Mouse (Mus musculus): ENCODE results near the gene Fkbp14. TPM values are rescaled to one million over a fixed set of nuclear protein-coding genes. Genes with fewer than 3 reads are reported as not detected.

Gene Fkbp14
- polyA plus RNA-seq (2012), result not detected in 2 replicates

GRCm38 (mm10) chr6:54597208-54597607, at the start of gene Fkbp14:
Gene Fkbp14 (minus strand): TSS chr6:54597308.

GRCm38 (mm10) chr6:54594469-54595329, 2.4 kb downstream of the Fkbp14 start, which contains the start of gene Plekha8:
Gene Plekha8 (plus strand): TSS chr6:54595111.

GRCm38 (mm10) chr6:54565665-54566545, 31.2 kb downstream of the Fkbp14 start, which contains the start of gene Scrn1:
Gene Scrn1 (minus strand): TSS chr6:54566489.

Other genes with a start within 250 kb of the Fkbp14 start
- gene Wipf3, start 167.7 kb downstream of the Fkbp14 start, polyA plus RNA-seq (2012), result not detected in 2 replicates
- gene Scrn1, start 30.8 kb downstream of the Fkbp14 start, polyA plus RNA-seq (2012), result 0.24 and 0.40 TPM in 2 replicates
- 0.19 and 0.27 TPM in 2 replicates for gene Plekha8, start 2.2 kb downstream of the Fkbp14 start, polyA plus RNA-seq (2012)
- 1.2 and 1.4 TPM in 2 replicates for gene Mturn, start 84.3 kb upstream of the Fkbp14 start, polyA plus RNA-seq (2012)
- 31.9 and 32.4 TPM in 2 replicates for gene Znrf2, start 219.6 kb upstream of the Fkbp14 start, polyA plus RNA-seq (2012)

Measured in megakaryocyte-erythroid progenitor cell, adult 5 weeks (primary cell).